Mouse (Mus musculus): Measurements from ENCODE around the gene Cox8b. TPM values are rescaled to one million over a fixed set of nuclear protein-coding genes. Genes with fewer than 3 reads are reported as not detected.
"Not testable (repeated sequence)": the region's sequence is repeated elsewhere in the genome, so short reads cannot be mapped to it uniquely, and the experiment has no call there.

Gene Cox8b
- polyA plus RNA-seq, 2 experiments: 14.5 to 32.5 TPM

DNA sequence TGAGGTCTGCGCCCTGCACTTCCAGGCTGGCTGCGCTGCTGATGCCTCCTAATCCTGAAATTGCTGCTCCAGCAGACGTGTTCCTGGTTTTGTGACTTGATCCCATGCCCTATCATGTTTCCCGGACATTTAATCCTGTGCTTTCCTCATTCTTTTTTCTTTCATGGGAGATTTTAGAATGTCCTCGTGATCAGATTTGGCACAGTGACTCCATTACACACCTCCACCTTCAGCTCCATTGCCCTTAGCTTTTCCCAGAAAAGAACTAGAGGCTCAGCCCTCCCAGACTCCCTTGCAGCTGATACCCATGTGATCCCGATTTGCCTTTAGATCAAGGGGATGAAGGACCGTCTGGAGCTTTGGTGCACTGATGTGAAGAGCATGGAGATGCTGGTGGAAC, 2.4 kb downstream of the Cox8b start:
- ATAC-seq (ENCODE audit: low FRiP score, low read depth) (no peak), DNase-seq (ENCODE audit: low spot score) (no peak)
- H3K4me3 ChIP-seq (replicated peaks; ENCODE audit: low read length): no peak overlapping the region
- H3K27me3 ChIP-seq (ENCODE audit: control insufficient read depth, insufficient read depth, low read length): no peaks in the 10 kb centered on the region
- no peak overlapping the region for H3K27ac ChIP-seq (replicated peaks; ENCODE audit: low read depth, low read length)
- H3K9me3 ChIP-seq (ENCODE audit: control insufficient read depth, low read length): no peaks in the 10 kb centered on the region
- H3K4me2 ChIP-seq (replicated peaks; ENCODE audit: low read depth, low read length, severe bottlenecking): no peak overlapping the region
- no peak overlapping the region for H3K9ac ChIP-seq (ENCODE audit: low read depth, low read length, severe bottlenecking)
- TF ChIP-seq POLR2A (IDR thresholded peaks at IDR 0.05; ENCODE audit: borderline replicate concordance, extremely low read depth, insufficient read depth, insufficient read length): no peak
- H3K4me1 ChIP-seq (ENCODE audit: control insufficient read depth, insufficient read depth, low read length): no peaks in the 10 kb centered on the region
- 81% methylated on average over 7 of the region's 7 CpGs for WGBS
- H3K36me3 ChIP-seq (ENCODE audit: control insufficient read depth, insufficient read depth, low read length): peaks cover 52% of the 10 kb centered on the region

DNA sequence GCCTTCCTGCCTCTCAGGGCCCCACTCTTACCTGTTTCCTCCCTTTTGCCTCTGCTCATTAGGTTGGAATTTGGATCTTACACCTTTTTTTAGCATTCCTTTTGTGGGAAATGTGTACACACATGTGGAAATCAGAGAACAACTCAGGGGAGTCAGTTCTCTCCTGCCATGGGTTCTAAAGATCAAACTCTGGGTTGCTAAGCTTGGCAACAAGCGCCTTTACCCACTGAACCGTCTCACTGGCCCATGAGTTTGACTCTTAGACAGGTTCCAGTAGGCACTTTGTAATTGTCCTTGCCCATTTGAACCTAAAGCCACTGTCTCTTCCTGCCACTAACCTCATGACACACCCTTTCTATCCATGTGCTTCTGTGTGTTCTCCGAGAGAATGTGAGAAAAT, 5.6 kb downstream of the Cox8b start:
- no peaks in the 10 kb centered on the region for H3K9me3 ChIP-seq (ENCODE audit: control insufficient read depth, low read length)
- no peaks in the 10 kb centered on the region for H3K27me3 ChIP-seq (ENCODE audit: control insufficient read depth, insufficient read depth, low read length)
- no peak for TF ChIP-seq POLR2A (IDR thresholded peaks at IDR 0.05; ENCODE audit: borderline replicate concordance, extremely low read depth, insufficient read depth, insufficient read length)
- H3K36me3 ChIP-seq (ENCODE audit: control insufficient read depth, insufficient read depth, low read length): peaks cover 71% of the 10 kb centered on the region
- WGBS: 95% methylated on average over 3 of the region's 3 CpGs
- ATAC-seq (ENCODE audit: low FRiP score, low read depth): no peak
- H3K4me2 ChIP-seq (replicated peaks; ENCODE audit: low read depth, low read length, severe bottlenecking): no peak overlapping the region
- DNase-seq (ENCODE audit: low spot score): no peak
- no peak overlapping the region for H3K9ac ChIP-seq (ENCODE audit: low read depth, low read length, severe bottlenecking)
- H3K4me1 ChIP-seq (ENCODE audit: control insufficient read depth, insufficient read depth, low read length): no peaks in the 10 kb centered on the region
- no peak overlapping the region for H3K4me3 ChIP-seq (replicated peaks; ENCODE audit: low read length)
- H3K27ac ChIP-seq (replicated peaks; ENCODE audit: low read depth, low read length): no peak overlapping the region

DNA sequence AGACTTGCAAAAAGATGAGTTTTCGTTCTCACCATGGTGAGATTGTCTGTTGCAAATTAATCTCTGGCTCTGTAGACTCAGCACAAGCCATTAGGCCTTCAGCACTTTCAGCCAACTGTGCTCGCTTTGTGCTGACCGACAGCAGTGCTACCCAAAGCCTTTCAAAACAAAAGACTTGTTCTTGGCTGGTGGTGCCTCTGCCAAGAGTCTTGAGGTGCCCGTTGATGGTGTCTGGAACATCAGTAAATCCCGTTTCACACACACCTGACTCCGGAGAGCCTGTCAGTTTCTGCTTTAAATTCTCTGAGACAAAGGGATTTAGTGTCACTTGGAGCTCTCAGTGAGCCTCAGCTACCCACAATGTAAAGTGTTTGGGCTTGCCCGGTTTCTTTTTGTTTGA, 6.2 kb downstream of the Cox8b start:
- Histone ChIP-seq H3K4me3 (replicated peaks; ENCODE audit: low read length) (no peak overlapping the region), H3K36me3 (ENCODE audit: control insufficient read depth, insufficient read depth, low read length) (peaks cover 71% of the 10 kb centered on the region), H3K4me1 (ENCODE audit: control insufficient read depth, insufficient read depth, low read length) (no peaks in the 10 kb centered on the region), H3K9me3 (ENCODE audit: control insufficient read depth, low read length) (no peaks in the 10 kb centered on the region), H3K27ac (replicated peaks; ENCODE audit: low read depth, low read length) (no peak overlapping the region), H3K4me2 (replicated peaks; ENCODE audit: low read depth, low read length, severe bottlenecking) (no peak overlapping the region), H3K27me3 (ENCODE audit: control insufficient read depth, insufficient read depth, low read length) (no peaks in the 10 kb centered on the region), H3K9ac (ENCODE audit: low read depth, low read length, severe bottlenecking) (no peak overlapping the region)
- ATAC-seq (ENCODE audit: low FRiP score, low read depth) (no peak), DNase-seq (ENCODE audit: low spot score) (no peak)
- WGBS: 91% methylated on average over 7 of the region's 7 CpGs
- no peak for TF ChIP-seq POLR2A (IDR thresholded peaks at IDR 0.05; ENCODE audit: borderline replicate concordance, extremely low read depth, insufficient read depth, insufficient read length)

DNA sequence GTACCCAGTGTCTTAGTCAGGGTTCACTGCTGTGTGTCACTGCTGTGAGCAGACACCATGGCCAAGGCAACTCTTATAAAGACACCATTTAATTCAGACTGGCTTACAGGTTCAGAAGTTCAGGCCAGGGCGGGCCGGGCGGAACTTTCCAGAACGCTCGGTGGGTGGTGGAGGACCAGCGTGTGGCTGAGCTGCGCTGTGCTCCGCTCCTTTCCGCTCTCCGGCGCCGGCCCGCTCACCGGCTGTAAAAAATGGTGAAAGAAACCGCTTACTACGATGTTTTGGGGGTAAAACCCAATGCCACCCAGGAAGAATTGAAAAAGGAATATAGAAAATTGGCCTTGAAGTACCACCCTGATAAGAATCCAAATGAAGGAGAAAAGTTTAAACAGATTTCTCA, 9.6 kb downstream of the Cox8b start:
- not testable (repeated sequence) for DNase-seq (ENCODE audit: low spot score); ATAC-seq (ENCODE audit: low FRiP score, low read depth); H3K4me1 ChIP-seq (ENCODE audit: control insufficient read depth, insufficient read depth, low read length); H3K4me2 ChIP-seq (replicated peaks; ENCODE audit: low read depth, low read length, severe bottlenecking); H3K27ac ChIP-seq (replicated peaks; ENCODE audit: low read depth, low read length); H3K4me3 ChIP-seq (replicated peaks; ENCODE audit: low read length); H3K9ac ChIP-seq (ENCODE audit: low read depth, low read length, severe bottlenecking); H3K27me3 ChIP-seq (ENCODE audit: control insufficient read depth, insufficient read depth, low read length); H3K9me3 ChIP-seq (ENCODE audit: control insufficient read depth, low read length)
- WGBS: 97% methylated on average over 16 of the region's 16 CpGs
- peaks cover 75% of the 10 kb centered on the region for H3K36me3 ChIP-seq (ENCODE audit: control insufficient read depth, insufficient read depth, low read length)

DNA sequence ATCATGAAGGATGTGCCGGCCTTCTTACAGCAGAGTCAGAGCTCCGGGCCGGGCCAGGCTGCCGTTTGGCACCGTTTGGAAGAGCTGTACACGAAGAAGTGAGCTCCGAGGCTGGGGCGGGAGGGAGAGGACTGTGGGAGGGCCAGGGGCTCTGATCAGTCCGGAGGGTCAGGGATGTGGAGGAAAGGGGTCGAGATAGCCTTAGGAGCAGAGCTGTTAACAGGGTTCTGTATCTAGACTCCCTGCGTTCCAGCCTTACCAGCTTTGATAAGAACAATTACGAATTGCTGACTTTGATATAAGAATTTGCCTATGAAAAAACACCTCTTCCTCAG, 17.8 kb downstream of the Cox8b start:
- TF ChIP-seq POLR2A (IDR thresholded peaks at IDR 0.05; ENCODE audit: borderline replicate concordance, extremely low read depth, insufficient read depth, insufficient read length): no peak
- Histone ChIP-seq H3K9ac (ENCODE audit: low read depth, low read length, severe bottlenecking) (peak overlapping the region; percentile 69), H3K4me2 (replicated peaks; ENCODE audit: low read depth, low read length, severe bottlenecking) (peak overlapping the region; percentile 49), H3K36me3 (ENCODE audit: control insufficient read depth, insufficient read depth, low read length) (peaks cover 31% of the 10 kb centered on the region), H3K9me3 (ENCODE audit: control insufficient read depth, low read length) (no peaks in the 10 kb centered on the region), H3K27me3 (ENCODE audit: control insufficient read depth, insufficient read depth, low read length) (no peaks in the 10 kb centered on the region), H3K4me3 (replicated peaks; ENCODE audit: low read length) (peak overlapping the region; percentile 72), H3K27ac (replicated peaks; ENCODE audit: low read depth, low read length) (no peak overlapping the region), H3K4me1 (ENCODE audit: control insufficient read depth, insufficient read depth, low read length) (peaks cover 7% of the 10 kb centered on the region)
- ATAC-seq (ENCODE audit: low FRiP score, low read depth) (peak; percentile 39), DNase-seq (ENCODE audit: low spot score) (no peak)
- WGBS: 0% methylated on average over 12 of the region's 12 CpGs
